Mouse (Mus musculus): ENCODE measurements at regions not wholly inside any gene's neighbourhood (a gene's known extent, or its start where the extent isn't known, plus 50 kb on each side); places are given as distances from the start of the nearest gene placed in this dataset.

GRCm38 (mm10) chr5:64716551-64716950, 86.6 kb upstream of the Klf3 start:
- TF ChIP-seq CTCF (IDR thresholded peaks at IDR 0.05; ENCODE audit: low read depth, low read length) (no peak), POLR2A (IDR thresholded peaks at IDR 0.05; ENCODE audit: insufficient read depth, low read length) (no peak)

Data from ES-Bruce4 (cell line).